Mouse (Mus musculus) v-Abl transformed pro-B cells (cell line): Measurements from ENCODE around the gene Myo5a.
"Not testable (repeated sequence)": the region's sequence is repeated elsewhere in the genome, so short reads cannot be mapped to it uniquely, and the experiment has no call there.

ENCODE experiments used
- in situ Hi-C, 2 experiments: fragments of 400-800 bp; cut with MboI; formaldehyde crosslinking; loops; one replicate each; pipeline ENCODE4 v1.15.1; 2025; ENCODE audit not compliant: unreplicated experiment in 2 of 2

Myo5a gene

DNA sequence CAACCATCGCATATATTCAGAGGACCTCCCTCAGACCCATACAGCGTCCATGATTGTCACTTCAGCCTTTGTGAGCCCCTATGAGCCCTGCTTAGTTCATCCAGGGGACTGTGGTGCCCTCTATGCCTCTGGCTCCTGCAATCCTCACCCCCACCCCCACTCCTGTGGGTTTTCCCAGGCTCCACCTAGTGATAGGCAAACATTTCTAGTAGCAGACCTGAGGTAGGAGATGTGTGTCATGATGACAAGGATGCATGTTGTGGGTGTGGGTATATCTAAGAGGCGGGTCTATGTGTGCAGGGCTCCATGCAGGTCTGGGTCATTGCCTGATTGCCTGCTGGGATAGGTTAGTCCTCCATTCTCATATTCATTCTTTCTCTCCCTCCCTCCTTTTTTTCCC is 167.4 kb downstream of the Myo5a start:
- in situ Hi-C loops = no loop called here

DNA sequence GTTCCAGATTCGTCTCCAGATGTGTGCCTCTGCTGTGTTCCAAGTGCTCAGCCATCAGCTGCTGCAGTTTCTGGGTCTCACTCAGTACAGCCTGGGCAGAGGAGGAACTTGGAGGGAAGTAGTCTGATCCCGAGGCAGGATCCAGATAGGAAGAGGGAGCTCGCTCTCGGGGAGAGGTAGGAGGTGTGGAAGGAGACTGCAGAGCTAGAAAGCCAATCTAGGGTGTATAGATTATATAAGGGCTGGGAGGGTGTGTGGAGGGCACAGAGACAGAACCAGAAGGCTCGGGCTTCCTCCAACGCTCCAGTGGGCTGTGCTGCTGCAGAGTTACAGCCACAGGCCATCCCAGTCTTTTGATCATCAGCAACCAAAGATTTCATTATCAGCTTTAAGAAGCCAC is 172.2 kb downstream of the Myo5a start:
- in situ Hi-C loops = no loop called here

DNA sequence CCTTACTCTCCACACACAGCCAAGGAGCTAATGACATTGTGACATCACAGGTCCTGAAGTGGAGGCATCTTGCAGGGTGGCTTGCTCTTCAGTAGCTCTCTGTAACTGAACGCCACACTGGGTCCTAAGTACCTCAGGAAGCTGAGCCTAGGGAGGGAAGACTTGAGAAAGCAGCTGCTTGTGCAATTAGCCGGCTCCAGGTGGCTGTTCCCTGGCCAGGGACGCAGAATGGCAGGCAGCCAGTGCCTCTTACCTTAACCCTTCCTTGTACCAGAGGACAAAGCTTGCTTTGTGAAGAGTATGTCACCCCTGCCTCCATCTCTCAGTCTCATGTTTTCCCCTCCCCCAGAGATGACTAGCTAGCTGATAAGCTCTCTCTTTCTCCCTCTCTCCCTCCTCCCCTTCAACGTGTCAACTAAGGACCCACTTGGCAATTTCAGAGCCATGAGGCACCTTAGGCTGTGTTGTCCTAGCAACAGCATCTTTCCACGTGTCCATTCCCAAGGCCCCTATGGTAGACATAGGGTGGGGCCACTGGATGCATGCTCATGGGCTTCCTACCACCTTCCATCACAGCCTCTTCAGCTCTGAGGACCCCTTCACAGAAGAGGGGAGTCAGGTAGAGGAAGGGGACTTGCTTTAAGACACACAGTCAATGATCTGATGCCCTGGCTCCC is 173.1 kb downstream of the Myo5a start:
- in situ Hi-C loops = no loop called here

DNA sequence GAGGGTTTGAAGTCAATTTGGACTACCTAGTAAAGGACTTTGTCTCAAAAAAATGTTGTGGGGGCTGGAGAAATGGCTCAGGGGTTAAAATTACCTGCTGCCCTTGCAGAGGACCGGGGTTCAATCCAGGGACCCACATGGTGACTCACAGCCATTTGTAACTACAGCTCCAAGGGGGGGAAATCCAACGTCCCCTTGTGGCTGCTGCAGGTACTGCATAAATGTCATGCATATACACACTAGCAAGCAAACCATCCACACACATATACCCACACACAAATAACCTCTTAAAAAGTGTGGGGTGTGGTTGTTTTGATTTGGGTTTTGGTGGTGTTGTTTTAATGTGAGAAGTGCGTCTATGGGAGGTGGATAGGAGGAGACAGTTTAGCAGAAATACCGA is 173.7 kb downstream of the Myo5a start:
- in situ Hi-C loops = no loop called here

DNA sequence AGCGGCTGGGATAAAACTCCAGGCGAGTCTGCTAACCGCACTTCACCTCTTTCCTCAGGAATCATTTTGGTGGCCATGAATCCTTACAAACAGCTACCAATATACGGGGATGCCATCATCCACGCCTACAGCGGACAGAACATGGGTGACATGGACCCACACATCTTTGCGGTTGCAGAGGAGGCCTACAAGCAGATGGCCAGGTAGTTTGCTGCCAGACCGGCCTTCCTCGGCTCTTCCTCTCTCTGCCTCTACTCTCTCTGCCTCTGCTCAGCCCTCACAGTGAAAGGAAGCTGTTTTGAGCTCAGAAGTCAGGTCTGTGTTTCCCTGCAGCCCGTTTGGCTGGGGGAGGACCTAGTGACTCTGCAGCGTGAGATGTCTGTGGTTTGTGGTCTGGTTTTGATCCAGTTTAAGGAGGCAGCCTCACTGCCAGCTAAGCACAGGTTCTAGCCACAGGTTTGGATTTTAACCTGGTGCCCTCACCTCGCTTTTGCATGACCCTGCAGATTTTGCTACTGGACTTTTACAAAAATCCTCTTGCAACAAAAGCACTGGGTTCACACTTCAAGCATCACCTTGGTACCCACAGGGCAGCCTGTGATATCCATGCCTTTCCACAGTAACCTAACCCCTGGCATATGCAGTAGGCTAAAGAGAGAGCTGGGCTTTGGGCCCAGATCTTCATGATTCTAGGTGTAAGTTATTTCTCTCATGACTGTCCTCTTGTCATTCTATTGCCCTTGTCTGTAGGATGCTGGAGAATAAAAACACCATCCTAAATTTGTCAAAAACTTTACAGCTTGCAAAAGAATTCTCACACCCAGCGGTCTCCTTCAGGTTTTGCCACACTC is 175.5 kb downstream of the Myo5a start:
- in situ Hi-C loops = no loop called here

DNA sequence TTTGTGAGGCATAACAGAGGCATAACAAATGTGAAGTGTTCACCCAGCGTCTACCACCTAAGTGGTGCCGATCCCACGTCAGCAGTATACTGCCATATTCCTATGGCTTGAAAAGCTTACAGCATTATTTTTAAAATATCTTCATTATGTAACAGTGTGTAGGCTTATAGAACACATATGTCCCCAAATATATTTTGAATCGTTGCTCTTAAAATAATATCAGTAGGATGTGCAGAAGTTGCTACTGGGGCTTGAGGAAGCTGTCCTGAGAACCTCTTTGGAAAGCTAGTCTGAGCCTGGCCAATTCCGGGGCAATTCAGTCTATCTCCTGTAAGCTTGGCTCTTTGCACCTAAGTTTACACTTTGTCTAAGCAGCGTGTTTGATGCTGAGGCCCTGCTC is 177.1 kb downstream of the Myo5a start:
- in situ Hi-C loops = no loop called here

DNA sequence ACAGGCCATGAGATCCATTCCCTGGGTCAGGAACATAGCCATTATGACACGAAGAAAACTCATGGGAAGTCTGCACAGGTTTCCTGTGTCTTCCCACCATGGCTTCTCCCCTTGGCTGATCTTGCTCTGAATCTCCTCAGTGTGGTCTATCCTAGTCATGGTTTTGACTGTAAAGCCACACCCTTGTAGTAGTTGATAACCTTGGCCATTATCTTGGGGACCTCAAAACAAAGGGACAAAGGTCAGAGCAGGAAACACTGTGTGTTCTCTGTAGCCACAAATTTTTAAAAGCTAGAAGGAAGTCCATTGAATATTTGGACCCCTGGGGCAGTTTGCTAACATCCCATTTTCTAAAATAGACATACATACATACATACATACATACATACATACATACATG is 177.5 kb downstream of the Myo5a start:
- in situ Hi-C loops = no loop called here

DNA sequence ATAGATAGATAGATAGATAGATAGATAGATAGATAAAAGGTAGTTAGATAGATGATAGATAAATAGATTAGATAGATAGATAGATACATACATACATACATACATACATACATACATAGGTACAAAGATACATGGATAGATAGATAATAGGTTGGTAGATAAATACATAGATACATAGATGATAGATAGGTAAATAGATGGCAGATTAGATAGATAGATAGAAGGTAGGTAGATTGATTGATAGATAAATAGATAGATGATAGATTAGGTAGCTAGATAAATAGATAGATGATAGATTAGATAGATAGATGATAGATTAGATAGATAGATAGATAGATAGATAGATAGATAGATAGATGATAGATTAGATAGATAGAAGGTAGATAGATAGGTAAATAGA is 178.1 kb downstream of the Myo5a start:
- in situ Hi-C loops = no loop called here

DNA sequence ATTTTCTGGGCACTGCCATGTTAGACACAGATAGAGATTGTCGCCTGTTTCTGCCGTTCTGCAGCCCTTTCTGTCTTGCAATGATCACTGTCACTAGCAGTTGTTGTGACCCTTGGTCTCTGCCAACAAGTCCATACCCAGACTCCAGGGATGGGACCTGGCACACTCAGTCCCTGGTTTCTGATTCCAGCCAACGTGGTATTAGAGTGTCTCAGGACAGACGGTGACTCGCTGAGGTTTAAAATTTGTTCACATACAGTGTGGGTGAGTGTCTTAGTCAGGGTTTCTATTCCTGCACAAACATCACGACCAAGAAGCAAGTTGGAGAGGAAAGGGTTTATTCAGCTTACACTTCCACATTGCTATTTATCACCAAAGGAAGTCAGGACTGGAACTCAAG is 182.3 kb downstream of the Myo5a start:
- in situ Hi-C loops = not testable (repeated sequence)

DNA sequence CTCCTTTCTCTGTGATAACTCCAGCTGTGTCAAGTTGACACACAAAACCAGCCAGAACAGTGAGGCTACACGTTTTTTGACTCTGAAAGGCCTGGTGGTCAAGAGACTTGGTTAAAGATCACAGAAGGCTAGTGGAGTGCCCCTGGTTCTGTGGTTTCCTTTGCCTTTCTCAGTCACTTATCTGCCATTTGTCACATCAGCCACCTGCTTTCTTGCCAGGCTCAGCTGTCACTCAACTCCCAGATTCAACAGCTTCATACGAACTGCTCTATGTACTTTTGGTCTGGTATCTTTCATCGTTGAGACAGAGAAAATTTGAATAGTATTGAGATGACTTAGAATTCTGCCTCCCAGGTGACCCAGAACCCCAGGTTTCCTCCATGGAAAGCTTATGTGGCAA is 183.0 kb downstream of the Myo5a start:
- in situ Hi-C loops = no loop called here

DNA sequence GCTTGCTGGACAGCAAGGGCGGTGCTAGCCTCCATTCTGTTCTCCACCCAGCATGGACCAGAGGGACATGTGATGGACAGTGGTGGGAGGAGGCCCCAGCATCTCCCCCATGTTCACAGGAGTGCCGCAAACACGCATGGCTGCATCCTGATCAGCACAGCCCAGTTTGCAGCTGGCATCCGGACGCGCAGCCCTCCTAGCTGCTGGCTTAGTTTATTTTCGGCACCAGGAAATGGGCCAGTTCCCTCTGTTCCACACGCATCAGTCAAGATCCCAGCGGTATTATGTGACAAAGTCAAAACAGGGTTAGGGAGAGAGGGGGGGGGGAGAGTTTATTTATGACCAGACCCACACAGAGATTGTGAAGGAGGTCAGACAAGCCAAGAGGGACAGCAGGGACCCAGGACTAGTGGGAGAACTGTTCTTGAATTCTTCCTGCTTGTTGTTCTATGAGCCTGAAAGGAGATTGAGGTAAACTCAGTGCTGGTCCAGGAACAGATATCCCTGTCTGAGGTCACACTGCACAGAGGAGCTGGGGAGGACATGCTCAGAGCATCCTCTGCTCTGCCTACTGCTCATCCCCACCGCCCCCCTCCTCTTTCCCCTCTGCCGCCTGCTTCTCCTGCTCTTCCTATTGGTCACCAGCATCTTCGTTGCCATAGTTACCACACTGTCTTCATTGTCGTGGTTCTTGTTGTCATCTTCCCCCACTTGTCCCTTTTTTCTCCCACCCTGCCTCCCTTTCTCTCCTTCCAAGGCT is 183.6 kb downstream of the Myo5a start:
- in situ Hi-C loops = no loop called here

DNA sequence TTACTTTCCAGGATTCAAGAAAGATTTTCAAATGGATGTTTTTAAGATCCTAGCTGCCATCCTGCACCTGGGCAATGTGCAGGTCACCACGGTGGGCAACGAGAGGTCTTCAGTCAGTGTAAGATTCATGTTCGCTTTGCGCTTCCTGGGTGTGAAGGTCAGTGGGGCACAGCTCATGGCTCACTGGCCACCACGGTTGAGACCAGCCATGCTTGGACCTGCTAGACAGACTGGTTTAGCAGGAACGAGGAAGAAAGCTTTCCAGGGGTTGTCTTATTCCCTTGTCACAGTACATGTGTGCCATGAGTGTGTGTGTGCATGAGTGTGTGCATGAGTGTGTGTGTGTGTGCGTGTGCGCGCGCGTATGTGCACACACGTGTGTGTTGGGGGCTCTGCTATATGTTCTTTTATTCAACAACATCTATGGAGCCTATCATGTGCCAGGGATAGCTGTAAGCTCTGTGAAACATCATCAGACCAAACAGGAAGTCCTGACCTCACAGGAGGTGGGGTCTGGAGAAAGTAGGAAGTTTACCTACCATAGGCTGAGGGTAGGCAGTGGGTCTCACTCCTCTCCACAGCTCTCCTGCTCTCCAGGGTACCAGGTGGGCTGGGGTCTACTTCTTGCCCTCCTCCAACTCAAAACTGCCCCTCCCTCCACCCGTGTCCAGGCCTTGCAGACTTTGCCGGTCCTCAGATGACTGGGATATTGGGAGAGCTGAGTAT is 185.2 kb downstream of the Myo5a start:
- in situ Hi-C loops = loop anchor here in 1 of 2 experiments (5.0 kb wide), 3 partner anchors 49 to 209 kb away; no protein-coding TSS in a partner anchor

DNA sequence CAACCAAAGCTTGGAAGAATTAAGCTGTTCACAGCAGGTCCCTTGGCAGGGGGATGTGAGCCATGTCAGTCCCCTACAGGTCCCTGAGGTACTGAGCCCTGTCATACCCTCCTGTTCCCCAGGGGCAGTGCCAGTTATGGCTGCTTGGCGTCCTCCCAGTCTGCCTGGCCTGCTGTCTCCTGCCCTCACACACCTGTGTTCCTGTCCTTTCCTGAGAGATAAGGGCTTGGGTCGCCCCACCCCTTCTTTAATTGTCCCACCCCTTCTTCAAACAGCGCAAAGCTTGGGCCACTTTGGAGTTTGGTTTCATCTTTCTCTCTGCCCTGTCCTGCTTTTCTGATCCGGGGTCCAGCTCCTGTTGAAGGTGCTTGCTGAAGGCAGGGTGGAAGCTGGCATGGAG is 188.0 kb downstream of the Myo5a start:
- in situ Hi-C loops = loop anchor here in 1 of 2 experiments (5.0 kb wide), 3 partner anchors 51 to 211 kb away; no protein-coding TSS in a partner anchor

DNA sequence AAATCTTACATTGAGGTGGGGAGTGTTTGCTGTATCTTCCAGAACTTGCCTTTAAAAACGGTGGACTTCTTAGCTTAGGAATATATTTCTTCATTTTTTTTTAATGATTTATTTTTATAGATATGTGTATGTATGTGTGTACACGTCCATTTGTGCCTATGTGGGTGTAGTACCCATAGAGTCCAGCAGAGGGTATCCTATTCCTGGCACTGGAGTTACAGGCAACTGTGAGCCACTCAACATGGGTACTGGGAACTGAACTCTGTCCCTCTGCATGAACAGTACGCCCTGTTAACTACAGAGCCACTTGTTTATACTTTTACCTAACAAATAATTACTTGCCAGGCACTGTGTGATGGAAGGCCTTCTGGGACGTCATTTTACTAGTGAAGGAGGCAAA is 188.8 kb downstream of the Myo5a start:
- in situ Hi-C loops = loop anchor here (5.0 kb wide), 4 partner anchors 52 to 212 kb away; no protein-coding TSS in a partner anchor

DNA sequence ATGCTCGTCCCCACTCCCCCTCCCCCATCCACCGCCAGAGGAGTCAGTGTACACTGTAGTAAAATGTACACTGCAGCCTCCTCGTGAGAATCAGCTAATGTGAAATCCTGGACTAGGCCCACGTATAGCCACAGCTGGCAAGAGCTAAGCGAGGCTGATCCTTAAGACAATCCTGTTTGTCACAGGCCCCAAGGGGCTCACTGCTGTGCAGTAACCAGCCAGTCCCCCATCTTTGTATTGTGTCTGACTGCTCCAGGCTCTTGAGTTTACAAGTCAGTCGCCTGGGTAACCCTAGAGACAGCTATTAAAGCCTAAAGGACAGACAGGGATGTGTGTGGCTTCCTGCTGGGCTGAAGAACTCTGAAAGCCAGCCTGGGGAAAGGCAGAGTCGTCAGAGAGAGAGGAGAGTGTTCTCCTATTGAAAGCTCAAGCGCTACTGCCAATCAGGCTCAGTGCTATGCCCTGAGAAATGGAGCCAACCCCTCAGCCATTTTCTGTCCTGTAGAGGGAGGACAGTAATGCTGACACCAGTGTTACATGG is 190.6 kb downstream of the Myo5a start:
- in situ Hi-C loops = loop anchor here in 1 of 2 experiments (5.0 kb wide), 1 partner anchor 209 kb away; no protein-coding TSS in a partner anchor

DNA sequence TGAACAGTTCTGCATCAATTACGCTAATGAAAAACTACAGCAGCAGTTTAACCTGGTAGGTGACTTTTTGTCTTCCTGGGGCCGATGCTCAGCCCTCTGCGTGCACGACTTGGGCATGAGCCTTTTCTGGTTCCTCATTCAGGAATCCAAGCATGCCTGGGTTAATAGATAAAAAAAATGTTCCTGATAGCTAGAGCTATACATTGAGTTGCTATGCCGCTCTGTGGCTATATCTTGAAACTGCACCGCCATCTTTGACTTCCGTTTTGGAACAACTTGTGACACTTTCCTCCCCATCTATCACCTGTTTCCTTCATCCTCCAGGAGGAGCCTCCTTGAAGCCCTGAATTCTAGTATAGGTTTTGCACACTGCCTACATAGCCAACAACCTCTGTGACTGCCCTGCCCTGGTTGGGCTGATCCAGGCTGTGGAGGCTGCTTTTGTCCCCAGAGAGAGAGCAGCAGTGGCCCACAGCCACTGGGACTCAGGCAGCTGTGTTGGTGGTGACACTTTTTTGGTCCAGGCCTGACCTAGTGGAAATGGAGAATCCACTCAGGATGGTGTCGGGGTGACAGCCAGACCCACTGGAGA is 191.5 kb downstream of the Myo5a start:
- in situ Hi-C loops = loop anchor here in 1 of 2 experiments (5.0 kb wide), 1 partner anchor 210 kb away; no protein-coding TSS in a partner anchor

DNA sequence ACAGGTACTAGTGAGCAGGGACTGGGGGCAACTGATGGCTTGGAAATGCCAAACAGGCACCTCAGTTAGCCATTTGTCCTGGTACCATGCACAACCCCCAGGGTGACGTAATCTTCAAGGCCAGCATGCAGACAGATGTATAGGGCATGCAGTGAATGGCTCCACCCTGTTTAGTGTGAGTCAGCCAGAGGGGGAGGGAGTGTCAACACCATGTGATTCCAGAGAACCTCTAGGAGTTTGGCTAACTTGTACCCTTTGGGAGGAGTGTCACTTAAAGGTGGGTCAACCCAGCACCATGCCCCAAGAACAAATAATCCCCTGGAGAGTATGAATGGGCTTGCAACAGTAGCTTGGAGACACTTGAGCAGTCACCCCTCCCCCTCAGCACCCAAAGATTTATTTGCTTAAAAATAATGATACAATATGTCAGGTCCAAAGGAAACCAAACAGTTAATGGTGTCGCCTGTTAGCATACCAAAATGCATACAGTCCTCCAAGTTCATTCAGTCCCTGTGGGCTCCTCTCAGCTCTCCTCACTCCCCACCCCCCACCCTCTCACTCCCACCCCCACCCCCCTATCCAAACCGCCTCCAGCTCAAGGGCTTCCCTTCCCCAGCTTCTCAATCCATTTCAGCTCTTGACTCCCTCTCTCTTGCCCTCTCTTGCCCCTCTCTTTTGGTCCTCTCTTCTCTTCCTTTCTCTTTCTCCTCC is 193.3 kb downstream of the Myo5a start:
- in situ Hi-C loops = loop anchor here in 1 of 2 experiments (5.0 kb wide), 1 partner anchor 212 kb away; no protein-coding TSS in a partner anchor

DNA sequence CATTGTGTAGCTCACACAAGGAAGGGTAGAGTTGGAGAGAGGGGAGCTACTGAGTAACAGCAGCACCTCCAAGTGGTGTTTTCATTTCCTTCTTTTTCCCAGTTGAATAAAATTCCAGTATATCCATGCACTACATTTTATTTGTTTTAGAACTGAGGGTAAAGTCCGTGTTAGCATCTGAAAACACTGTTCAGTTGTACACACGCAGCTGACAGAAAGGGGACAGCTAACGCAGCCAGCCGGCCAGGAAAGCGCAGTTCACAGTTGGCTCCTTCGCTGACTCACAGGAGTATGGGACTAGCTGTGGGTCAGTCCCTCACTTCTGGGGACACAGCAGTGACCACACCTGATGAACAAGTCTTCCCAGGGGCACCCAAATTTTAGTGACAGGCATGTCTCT is 196.3 kb downstream of the Myo5a start:
- in situ Hi-C loops = no loop called here

DNA sequence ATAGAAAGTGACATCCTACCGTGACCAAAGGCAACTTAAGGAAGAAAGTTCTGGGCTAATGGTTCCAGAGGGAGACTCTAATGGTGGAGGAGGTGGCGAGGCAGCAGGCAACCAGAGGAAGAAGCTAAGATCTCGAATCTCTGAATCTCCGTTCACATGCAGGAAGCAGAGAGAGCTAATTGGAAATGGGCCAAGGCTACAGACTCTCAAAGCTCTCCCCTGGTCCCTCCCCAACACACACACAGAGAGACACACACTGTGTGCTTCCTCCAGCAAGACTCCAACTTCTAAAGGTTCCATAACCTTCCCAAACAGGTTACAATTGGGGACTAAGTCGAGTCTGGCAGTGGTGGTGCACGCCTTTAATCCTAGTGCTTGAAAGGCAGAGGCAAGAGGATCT is 199.6 kb downstream of the Myo5a start:
- in situ Hi-C loops = no loop called here
